8 mouse cellular contexts compared by ENCODE assay signal in the genomic region with DNA sequence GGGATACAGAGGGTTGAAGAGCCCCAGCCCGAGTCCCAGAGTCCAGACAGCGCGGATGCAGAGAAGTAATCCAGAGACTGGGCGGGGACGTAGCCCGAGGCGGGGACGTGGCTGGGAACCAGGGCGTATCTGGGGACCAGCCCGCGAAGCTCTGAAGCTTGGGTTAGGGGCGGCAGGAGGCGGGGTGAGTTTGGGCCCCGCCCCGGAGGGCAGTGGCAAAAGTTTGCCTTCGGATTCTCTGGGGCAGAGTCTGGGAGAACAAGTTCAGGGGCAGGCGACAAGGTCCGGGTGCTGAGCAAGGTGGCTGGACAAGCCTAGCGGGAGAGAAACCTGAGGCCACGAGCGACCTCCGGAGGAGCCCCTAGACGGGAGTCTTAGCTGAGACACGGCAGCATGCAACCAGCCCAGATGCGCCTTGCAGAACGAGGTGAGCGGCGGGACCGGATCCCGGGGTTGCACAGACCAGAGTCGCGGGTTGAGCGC. TPM values are rescaled to one million over a fixed set of nuclear protein-coding genes. Genes with fewer than 3 reads are reported as not detected.
A peak's percentile ranks its signal among the peaks of the same experiment; 100 is the strongest.
DNase-seq lines count a peak whose midpoint lies in the region; ATAC-seq and TF ChIP-seq lines count a peak whose summit lies in the region.

Gene S1pr3, plus strand, starts transcription at position 121 of the 483 bp plus-strand sequence.

- H3K79me2 ChIP-seq in heart, adult 2 months (replicated peaks; ENCODE audit: control insufficient read depth, insufficient read depth, low read length), result no peaks in the 10 kb centered on the region

- DNase-seq in ZHBTc4 (ENCODE audit: low read depth, low spot score), result peak; percentile 92
- peak; percentile 71 for DNase-seq in embryo, embryonic 11.5 days (ENCODE audit: low read depth, low spot score)
- peak; percentile 84 to 85 for DNase-seq in heart, adult 2 months
- DNase-seq in kidney, adult 18-20 months, result peak; percentile 44
- peak; percentile 31 for DNase-seq in ovary, postnatal 14 days (ENCODE audit: low spot score)
- DNase-seq in cerebellum, adult 2 months, result no peak
- DNase-seq in layer of hippocampus, adult 11-12 months (ENCODE audit: low spot score), result no peak

- H3K4me2 ChIP-seq in lung, embryonic 15.5 days, result peak within 1 kb of the TSS; percentile 70

- 0 out of 2 replicates have a peak, but pooled peaks have one; percentile 6 for TF ChIP-seq EP300 in heart, adult 2 months (IDR thresholded peaks at IDR 0.05; ENCODE audit: insufficient read depth, low read depth, low read length)

- peak; percentile 71 for TF ChIP-seq POLR2A in heart, adult 2 months (IDR thresholded peaks at IDR 0.05; ENCODE audit: insufficient read depth, low read depth, low read length)
- TF ChIP-seq POLR2A in cerebellum, adult 2 months (IDR thresholded peaks at IDR 0.05; ENCODE audit: borderline replicate concordance, insufficient read depth, low read length), result no peak

- H3K27me3 ChIP-seq in heart, adult 2 months (ENCODE audit: control insufficient read depth, insufficient read depth, low read length), result no peaks in the 10 kb centered on the region; the same call in 1 of the 2 replicates
- H3K27me3 ChIP-seq in lung, embryonic 15.5 days, result 0 out of 2 replicates have a peak, but pooled peaks cover 7% of the 10 kb centered on the region
- no peaks in the 10 kb centered on the region; the same call in 1 of the 2 replicates for H3K27me3 ChIP-seq in cerebellum, adult 2 months (ENCODE audit: control insufficient read depth, insufficient read depth, low read length)

- 2% methylated on average over 33 of the region's 33 CpGs for WGBS in heart, adult 2 months
- 2% methylated on average over 33 of the region's 33 CpGs for WGBS in lung, embryonic 15.5 days
- under 1% methylated on average over 33 of the region's 33 CpGs for WGBS in cerebellum, adult 2 months

- peak within 1 kb of the TSS; percentile 52 for H3K4me3 ChIP-seq in heart, adult 2 months
- peak within 1 kb of the TSS; percentile 61 for H3K4me3 ChIP-seq in lung, embryonic 15.5 days
- no peak within 1 kb of the TSS for H3K4me3 ChIP-seq in cerebellum, adult 2 months (replicated peaks; ENCODE audit: insufficient read depth, low read depth, low read length)

- ATAC-seq in lung, embryonic 15.5 days (ENCODE audit: borderline replicate concordance, extremely low read depth, low FRiP score, low TSS enrichment), result peak; percentile 88

- no peaks in the 10 kb centered on the region for H3K4me1 ChIP-seq in heart, adult 2 months (ENCODE audit: control insufficient read depth, insufficient read depth, low read length)
- peaks cover 28% of the 10 kb centered on the region for H3K4me1 ChIP-seq in lung, embryonic 15.5 days
- no peaks in the 10 kb centered on the region for H3K4me1 ChIP-seq in cerebellum, adult 2 months (ENCODE audit: control insufficient read depth, insufficient read depth, low read length)

- intact Hi-C loops in heart, adult 2 months (cut with DNase I), result no loop called here

- H3K36me3 ChIP-seq in heart, adult 2 months (ENCODE audit: control insufficient read depth, insufficient read depth, low read length), result no peaks in the 10 kb centered on the region
- H3K36me3 ChIP-seq in lung, embryonic 15.5 days, result no peaks in the 10 kb centered on the region

- no peaks in the 10 kb centered on the region for H3K9me3 ChIP-seq in lung, embryonic 15.5 days

- H3K9ac ChIP-seq in heart, adult 2 months (ENCODE audit: low read depth, low read length), result peak within 1 kb of the TSS; percentile 58
- H3K9ac ChIP-seq in lung, embryonic 15.5 days, result peak within 1 kb of the TSS; percentile 70

- TF ChIP-seq CTCF in heart, adult 2 months (IDR thresholded peaks at IDR 0.05), result peak; percentile 12; the same call in 1 of the 2 replicates
- TF ChIP-seq CTCF in cerebellum, adult 2 months (IDR thresholded peaks at IDR 0.05; ENCODE audit: borderline replicate concordance, insufficient read depth, low read depth, low read length), result no peak

- H3K27ac ChIP-seq in heart, adult 2 months, result peak within 1 kb of the TSS; percentile 70
- peak within 1 kb of the TSS; percentile 86 for H3K27ac ChIP-seq in lung, embryonic 15.5 days
- H3K27ac ChIP-seq in cerebellum, adult 2 months (ENCODE audit: insufficient read depth, low read length), result no peak within 1 kb of the TSS

RNA-seq across cellular contexts. Expression of gene S1pr3, which starts in this region (rescaled TPM):
- 10 to 100 TPM; 12.2 to 16.4 TPM for total RNA-seq in heart, adult 2 months (2021)
- 16.3 and 25.5 TPM in 2 replicates for polyA plus RNA-seq in heart, adult 2 months (2012; rRNA removed)
- polyA plus RNA-seq in lung, embryonic 15.5 days (2015; fragmentation: Nextera tagmentation; extraction: Ambion mirVana), result 107 and 115 TPM in 2 replicates
- 2.9 and 3.5 TPM in 2 replicates for polyA plus RNA-seq in cerebellum, adult 2 months (2012; rRNA removed)

Comparison
In these comparisons a context has a peak if more than half of its experiments do, and no peak if none do; other contexts are left out.
1. DNase-seq: peak in ZHBTc4 (single experiment), embryo, embryonic 11.5 days (single experiment), heart, adult 2 months (2 of 2), kidney, adult 18-20 months (single experiment) and ovary, postnatal 14 days (single experiment); none in cerebellum, adult 2 months (0 of 2) and layer of hippocampus, adult 11-12 months (single experiment).